Mouse (Mus musculus) liver, embryonic 11.5 days (tissue): Measurements from ENCODE around the gene Atat1. TPM values are rescaled to one million over a fixed set of nuclear protein-coding genes. Genes with fewer than 3 reads are reported as not detected.
A peak's percentile ranks its signal among the peaks of the same experiment; 100 is the strongest.

Experiments used
- ATAC-seq: fragments of 200-750 bp; cut with Nextera tagmentation; replicated peaks from 2 replicates; pipeline ENCODE4 v1.8.0; 2017; ENCODE audit warnings: moderate number of reproducible peaks, mild to moderate bottlenecking, moderate TSS enrichment, moderate library complexity; ENCODE audit not compliant: low FRiP score
- DNase-seq: peaks from one replicate; pipeline ENCODE4 v3.0.0-alpha.2; 2017; ENCODE audit warnings: low spot score
- H3K27ac ChIP-seq: fragments of 300-500 bp; sonication (generic); 2 replicates; pipeline ENCODE4 v1.5.1; 2014; ENCODE audit warnings: mild to moderate bottlenecking, low read depth, low read length, control low read depth
- H3K27me3 ChIP-seq: fragments of 300-500 bp; sonication (generic); replicated peaks from 2 replicates; pipeline ENCODE4 v1.6.1; 2014; ENCODE audit warnings: low read length, mixed read lengths; ENCODE audit not compliant: control insufficient read depth, insufficient read depth
- H3K36me3 ChIP-seq: fragments of 300-500 bp; sonication (generic); 2 replicates; pipeline ENCODE4 v1.6.1; 2014; ENCODE audit warnings: mild to moderate bottlenecking, low read length, moderate library complexity, mixed read lengths; ENCODE audit not compliant: control insufficient read depth, insufficient read depth
- H3K4me1 ChIP-seq: fragments of 300-500 bp; sonication (generic); replicated peaks from 2 replicates; pipeline ENCODE4 v1.6.1; 2014; ENCODE audit warnings: low read length, mixed read lengths; ENCODE audit not compliant: control insufficient read depth, insufficient read depth
- H3K4me2 ChIP-seq: fragments of 300-500 bp; sonication (generic); 2 replicates; pipeline ENCODE4 v1.6.1; 2014; ENCODE audit warnings: mild to moderate bottlenecking, control low read depth, moderate library complexity
- H3K4me3 ChIP-seq: fragments of 300-500 bp; sonication (generic); 2 replicates; pipeline ENCODE4 v1.5.1; 2014; ENCODE audit warnings: low read depth, low read length, control low read depth
- H3K9ac ChIP-seq: fragments of 300-500 bp; sonication (generic); 2 replicates; pipeline ENCODE4 v1.6.1; 2014; ENCODE audit warnings: low read depth, low read length, control low read depth
- H3K9me3 ChIP-seq: fragments of 300-500 bp; sonication (generic); 2 replicates; pipeline ENCODE4 v1.6.1; 2016; ENCODE audit warnings: low read length, inconsistent platforms, mixed read lengths; ENCODE audit not compliant: control insufficient read depth
- WGBS: fragments of 180-500 bp; shearing (Covaris S2); extraction: QIAGEN DNeasy Blood & Tissue Kit; methylation state at CpG from one replicate; pipeline ENCODE4 v1.1.7; 2014; 5-methylcytosine and 5-hydroxymethylcytosine counted together
- polyA plus RNA-seq: library from polyadenylated mRNA; unstranded; fragments of >200 nt; fragmentation: Nextera tagmentation; extraction: Ambion mirVana; gene quantifications from 2 replicates; pipeline ENCODE4 v1.2.1, GENCODE M21; 2014

Atat1 gene
- polyA plus RNA-seq, 1 experiment from 2014 or later = 40.0 TPM

GRCm38 (mm10) chr17:35919864-35920301 is 10.0 kb upstream of the Atat1 start:
- H3K9me3 ChIP-seq = no peaks in the 10 kb centered on the region
- ATAC-seq = peak; percentile 39
- 38% methylated on average over 6 of the region's 6 CpGs for WGBS
- peaks cover 11% of the 10 kb centered on the region for H3K36me3 ChIP-seq
- H3K4me3 ChIP-seq = peak overlapping the region; percentile 78
- no peak for DNase-seq
- peak overlapping the region; percentile 99 for H3K27ac ChIP-seq
- peak overlapping the region; percentile 99 for H3K4me2 ChIP-seq
- H3K9ac ChIP-seq = peak overlapping the region; percentile 100
- H3K4me1 ChIP-seq = peaks cover 25% of the 10 kb centered on the region
- H3K27me3 ChIP-seq = no peaks in the 10 kb centered on the region

GRCm38 (mm10) chr17:35919060-35919715 is 9.3 kb upstream of the Atat1 start:
- H3K36me3 ChIP-seq = peaks cover 10% of the 10 kb centered on the region
- ATAC-seq (peak; percentile 34), DNase-seq (peak; percentile 84)
- H3K4me3 ChIP-seq = peak overlapping the region; percentile 78
- peak overlapping the region; percentile 99 for H3K27ac ChIP-seq
- no peaks in the 10 kb centered on the region for H3K9me3 ChIP-seq
- peak overlapping the region; percentile 99 for H3K4me2 ChIP-seq
- 12% methylated on average over 7 of the region's 7 CpGs for WGBS
- peaks cover 27% of the 10 kb centered on the region for H3K4me1 ChIP-seq
- H3K27me3 ChIP-seq = no peaks in the 10 kb centered on the region
- peak overlapping the region; percentile 100 for H3K9ac ChIP-seq

- peaks cover 6% of the 10 kb centered on the region for H3K36me3 ChIP-seq
- peak overlapping the region; percentile 99 for H3K4me2 ChIP-seq
- no peaks in the 10 kb centered on the region for H3K27me3 ChIP-seq
- H3K9ac ChIP-seq = peak overlapping the region; percentile 100
- no peaks in the 10 kb centered on the region for H3K9me3 ChIP-seq
- peak overlapping the region; percentile 99 for H3K27ac ChIP-seq
- ATAC-seq (no peak), DNase-seq (peak; percentile 57)
- H3K4me1 ChIP-seq = peaks cover 27% of the 10 kb centered on the region
- H3K4me3 ChIP-seq = peak overlapping the region; percentile 78
- 0% methylated on average over 11 of the region's 11 CpGs for WGBS
Measured at GRCm38 (mm10) chr17:35918276-35919059, 8.6 kb upstream of the Atat1 start.

- Histone ChIP-seq H3K4me3 (peak overlapping the region; percentile 78), H3K36me3 (peaks cover 10% of the 10 kb centered on the region), H3K4me2 (peak overlapping the region; percentile 99), H3K9me3 (no peaks in the 10 kb centered on the region), H3K27ac (peak overlapping the region; percentile 99), H3K27me3 (no peaks in the 10 kb centered on the region), H3K9ac (peak overlapping the region; percentile 100), H3K4me1 (peaks cover 31% of the 10 kb centered on the region)
- DNase-seq = peak; percentile 57
- no peak for ATAC-seq
- under 1% methylated on average over 13 of the region's 13 CpGs for WGBS
Measured at GRCm38 (mm10) chr17:35917463-35918251, 7.8 kb upstream of the Atat1 start.

- DNase-seq (no peak), ATAC-seq (no peak)
- Histone ChIP-seq H3K27me3 (no peaks in the 10 kb centered on the region), H3K4me3 (peak overlapping the region; percentile 78), H3K27ac (peak overlapping the region; percentile 99), H3K9me3 (no peaks in the 10 kb centered on the region), H3K4me1 (peaks cover 34% of the 10 kb centered on the region), H3K4me2 (peak overlapping the region; percentile 99), H3K36me3 (peaks cover 14% of the 10 kb centered on the region), H3K9ac (peak overlapping the region; percentile 100)
- WGBS = 0% methylated on average over 8 of the region's 8 CpGs
Measured at GRCm38 (mm10) chr17:35917143-35917462, 7.2 kb upstream of the Atat1 start.

- no peaks in the 10 kb centered on the region for H3K27me3 ChIP-seq
- H3K36me3 ChIP-seq = peaks cover 14% of the 10 kb centered on the region
- peak within 1 kb of the TSS; percentile 78 for H3K4me3 ChIP-seq
- H3K27ac ChIP-seq = peak within 1 kb of the TSS; percentile 99
- ATAC-seq = peak; percentile 88
- peaks cover 34% of the 10 kb centered on the region for H3K4me1 ChIP-seq
- peak within 1 kb of the TSS; percentile 99 for H3K4me2 ChIP-seq
- H3K9me3 ChIP-seq = no peaks in the 10 kb centered on the region
- peak; percentile 97 for DNase-seq
- H3K9ac ChIP-seq = peak within 1 kb of the TSS; percentile 100
- WGBS = under 1% methylated on average over 83 of the region's 83 CpGs
Measured at GRCm38 (mm10) chr17:35916297-35917142, 6.6 kb upstream of the Atat1 start, which contains the start of the genes Mrps18b and Ppp1r10. Gene Mrps18b, minus strand, starts transcription at chr17:35916389. Gene Ppp1r10, plus strand, starts transcription at chr17:35916434.

- peak overlapping the region; percentile 99 for H3K27ac ChIP-seq
- no peaks in the 10 kb centered on the region for H3K9me3 ChIP-seq
- peak overlapping the region; percentile 78 for H3K4me3 ChIP-seq
- peaks cover 16% of the 10 kb centered on the region for H3K36me3 ChIP-seq
- H3K4me1 ChIP-seq = peaks cover 34% of the 10 kb centered on the region
- no peak for DNase-seq
- 1% methylated on average over 28 of the region's 28 CpGs for WGBS
- peak overlapping the region; percentile 89 for H3K9ac ChIP-seq
- no peaks in the 10 kb centered on the region for H3K27me3 ChIP-seq
- ATAC-seq = peak; percentile 6
- peak overlapping the region; percentile 99 for H3K4me2 ChIP-seq
Measured at GRCm38 (mm10) chr17:35915538-35916296, 5.8 kb upstream of the Atat1 start.
